Mouse (Mus musculus): Measurements from ENCODE around the gene Prss46. TPM values are rescaled to one million over a fixed set of nuclear protein-coding genes. Genes with fewer than 3 reads are reported as not detected.

Gene Prss46
- polyA plus RNA-seq, 1 experiment from 2014 or later: not detected

DNA sequence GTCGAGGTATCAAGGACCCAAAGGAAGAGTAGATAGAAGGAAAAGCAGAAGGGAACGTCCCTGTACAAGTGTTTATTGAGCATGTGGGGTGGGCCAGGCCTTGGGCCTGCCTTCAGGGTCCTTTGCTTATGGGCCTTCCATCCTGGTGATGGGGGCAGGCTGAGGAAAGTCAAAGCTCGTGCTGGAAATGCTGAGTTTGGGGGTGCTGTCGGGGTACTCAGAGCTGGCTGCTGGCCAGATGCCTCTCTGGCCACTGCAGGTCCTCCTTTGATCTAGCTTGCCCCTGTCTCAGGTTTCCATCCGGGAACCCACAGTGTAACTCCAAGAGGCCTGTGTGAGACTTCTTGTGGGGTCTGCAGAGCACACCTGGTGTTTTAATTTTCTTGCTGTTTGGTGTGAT lies 14.2 kb downstream of the Prss46 start:
- H3K4me2 ChIP-seq (replicated peaks): no peak overlapping the region
- H3K4me1 ChIP-seq: peaks cover 9% of the 10 kb centered on the region
- no peaks in the 10 kb centered on the region for H3K9me3 ChIP-seq (replicated peaks)
- H3K4me3 ChIP-seq (replicated peaks): no peak overlapping the region
- H3K27me3 ChIP-seq: peaks cover 29% of the 10 kb centered on the region
- H3K36me3 ChIP-seq: no peaks in the 10 kb centered on the region
- no peak overlapping the region for H3K9ac ChIP-seq
- no peak for ATAC-seq (ENCODE audit: insufficient number of reproducible peaks, low FRiP score, low TSS enrichment, low read depth)
- WGBS: 39% methylated on average over 5 of the region's 5 CpGs
- no peak overlapping the region for H3K27ac ChIP-seq (replicated peaks)

- Histone ChIP-seq H3K4me1 (peaks cover 9% of the 10 kb centered on the region), H3K27ac (replicated peaks) (no peak overlapping the region), H3K9ac (no peak overlapping the region), H3K4me3 (replicated peaks) (no peak overlapping the region), H3K4me2 (replicated peaks) (no peak overlapping the region), H3K36me3 (no peaks in the 10 kb centered on the region), H3K27me3 (peaks cover 29% of the 10 kb centered on the region), H3K9me3 (replicated peaks) (no peaks in the 10 kb centered on the region)
- WGBS: 81% methylated on average over 5 of the region's 5 CpGs
- no peak for ATAC-seq (ENCODE audit: insufficient number of reproducible peaks, low FRiP score, low TSS enrichment, low read depth)
Measured at GRCm38 (mm10) chr9:110858967-110859596, 14.8 kb downstream of the Prss46 start.

- Histone ChIP-seq H3K9me3 (replicated peaks) (no peaks in the 10 kb centered on the region), H3K27me3 (peaks cover 16% of the 10 kb centered on the region), H3K36me3 (no peaks in the 10 kb centered on the region), H3K4me1 (peaks cover 24% of the 10 kb centered on the region), H3K4me3 (replicated peaks) (no peak overlapping the region), H3K9ac (no peak overlapping the region), H3K4me2 (replicated peaks) (no peak overlapping the region), H3K27ac (replicated peaks) (no peak overlapping the region)
- 21% methylated on average over 7 of the region's 7 CpGs for WGBS
- no peak for ATAC-seq (ENCODE audit: insufficient number of reproducible peaks, low FRiP score, low TSS enrichment, low read depth)
Measured at GRCm38 (mm10) chr9:110871030-110871429, 26.7 kb downstream of the Prss46 start.

- no peak for ATAC-seq (ENCODE audit: insufficient number of reproducible peaks, low FRiP score, low TSS enrichment, low read depth)
- peaks cover 35% of the 10 kb centered on the region for H3K4me1 ChIP-seq
- WGBS: 9% methylated on average over 40 of the region's 40 CpGs
- H3K9ac ChIP-seq: no peak overlapping the region
- no peaks in the 10 kb centered on the region for H3K9me3 ChIP-seq (replicated peaks)
- peak overlapping the region; percentile 50 for H3K4me2 ChIP-seq (replicated peaks)
- peaks cover 21% of the 10 kb centered on the region for H3K27me3 ChIP-seq
- no peaks in the 10 kb centered on the region for H3K36me3 ChIP-seq
- peak overlapping the region; percentile 24 for H3K4me3 ChIP-seq (replicated peaks)
- H3K27ac ChIP-seq (replicated peaks): no peak overlapping the region
Measured at GRCm38 (mm10) chr9:110873681-110874659, 29.7 kb downstream of the Prss46 start.

DNA sequence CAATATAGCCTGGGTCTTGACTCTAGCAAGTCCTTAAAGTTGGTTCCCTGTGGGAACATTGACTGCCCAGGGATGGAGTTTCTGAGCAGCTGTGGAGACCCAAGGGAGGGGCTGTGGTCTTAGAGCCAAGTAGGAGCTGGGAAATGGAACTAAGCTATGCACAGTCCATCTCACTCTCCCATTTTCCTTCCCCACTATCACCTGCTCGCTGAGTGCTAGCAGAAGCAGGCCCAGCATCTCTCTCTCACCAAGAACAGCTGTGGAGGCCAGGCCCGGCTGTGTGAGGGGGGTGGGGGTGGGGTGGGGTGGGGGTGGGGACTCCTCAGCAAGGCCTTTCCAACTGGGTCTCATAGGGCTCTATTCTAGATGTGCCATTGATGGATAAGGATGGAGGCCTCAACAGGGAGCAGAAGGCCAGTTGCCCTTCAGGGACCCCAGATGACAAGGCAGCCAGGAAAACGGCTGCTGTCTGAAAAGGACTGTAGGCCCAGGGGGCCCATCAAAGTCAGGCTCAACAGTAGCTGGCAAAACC lies 30.4 kb downstream of the Prss46 start:
- no peak overlapping the region for H3K9ac ChIP-seq
- H3K36me3 ChIP-seq: no peaks in the 10 kb centered on the region
- ATAC-seq (ENCODE audit: insufficient number of reproducible peaks, low FRiP score, low TSS enrichment, low read depth): peak; percentile 7; the same call in 1 of the 2 replicates
- peaks cover 41% of the 10 kb centered on the region for H3K4me1 ChIP-seq
- no peak overlapping the region for H3K4me3 ChIP-seq (replicated peaks)
- no peak overlapping the region for H3K4me2 ChIP-seq (replicated peaks)
- no peaks in the 10 kb centered on the region for H3K9me3 ChIP-seq (replicated peaks)
- H3K27ac ChIP-seq (replicated peaks): no peak overlapping the region
- WGBS: 14% methylated on average over 3 of the region's 3 CpGs
- H3K27me3 ChIP-seq: peaks cover 21% of the 10 kb centered on the region

DNA sequence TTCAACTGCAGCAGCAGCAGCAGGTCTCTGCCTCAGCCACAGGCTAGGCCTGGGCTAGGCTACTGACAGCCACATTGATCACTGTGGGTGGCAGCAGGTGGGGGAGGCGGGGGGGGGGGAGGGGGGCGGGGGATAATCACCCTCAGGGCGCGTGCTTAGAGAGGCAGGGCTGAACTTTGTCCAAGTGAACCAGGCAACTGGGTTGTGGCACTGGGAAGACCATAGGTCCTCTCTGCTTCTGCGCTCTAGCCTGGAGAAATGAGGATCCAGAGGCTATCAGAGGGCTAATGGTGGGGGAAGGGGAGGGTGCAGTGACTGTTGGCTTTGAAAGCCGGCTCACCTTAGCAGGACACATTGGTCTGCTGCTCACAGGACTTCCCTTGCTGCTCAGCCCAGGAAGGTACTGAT lies 31.0 kb downstream of the Prss46 start:
- H3K27me3 ChIP-seq: peaks cover 21% of the 10 kb centered on the region
- ATAC-seq (ENCODE audit: insufficient number of reproducible peaks, low FRiP score, low TSS enrichment, low read depth): no peak

DNA sequence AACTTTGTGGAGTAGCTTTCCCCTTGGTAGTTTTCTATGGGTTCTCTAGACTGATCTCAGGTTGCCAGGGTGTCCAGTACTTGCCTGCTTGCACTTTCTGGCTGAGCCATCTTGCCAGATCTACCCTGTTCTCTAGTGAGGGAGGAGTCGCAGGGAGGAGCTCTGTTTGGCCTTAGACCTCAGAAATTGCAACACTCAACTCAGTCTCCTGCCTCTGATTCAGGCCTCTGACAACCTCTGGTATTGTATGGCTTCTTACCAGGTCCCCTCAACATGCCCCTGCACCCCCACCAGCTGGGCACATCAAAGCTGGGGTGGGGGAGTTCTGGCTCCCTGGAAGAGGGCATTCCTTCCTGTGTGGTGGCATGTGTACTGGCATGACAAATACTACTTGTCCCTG lies 33.0 kb downstream of the Prss46 start:
- 91% methylated on average over 1 of the region's 1 CpGs for WGBS

More for the DNA sequence above, 31.0 kb downstream of the Prss46 start:
- Histone ChIP-seq H3K9ac (no peak overlapping the region), H3K36me3 (no peaks in the 10 kb centered on the region), H3K4me1 (peaks cover 44% of the 10 kb centered on the region), H3K4me2 (replicated peaks) (no peak overlapping the region), H3K27ac (replicated peaks) (0 out of 2 replicates have a peak overlapping the region, but pooled peaks have one; percentile 17), H3K9me3 (replicated peaks) (no peaks in the 10 kb centered on the region), H3K4me3 (replicated peaks) (no peak overlapping the region)
- WGBS: 29% methylated on average over 4 of the region's 6 CpGs

DNA sequence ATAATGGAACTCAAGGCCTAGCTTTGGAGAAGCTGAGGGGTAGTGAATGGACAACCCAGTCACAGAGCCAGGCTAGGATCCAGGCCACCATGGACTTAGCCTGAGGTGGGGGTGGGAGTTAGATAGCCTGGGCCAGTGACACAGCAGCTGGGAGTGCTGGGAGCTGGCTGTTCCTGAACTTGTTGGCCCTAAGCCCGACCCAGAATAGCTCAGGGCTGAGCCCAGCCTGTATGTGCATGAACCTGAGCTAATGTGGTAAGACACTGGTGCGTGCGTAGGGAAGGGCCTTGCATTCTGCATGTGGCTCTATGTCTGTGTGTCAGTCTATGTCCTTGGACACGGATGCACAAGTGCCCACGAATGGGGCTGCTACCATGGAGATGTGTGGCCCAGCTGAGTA lies 33.6 kb downstream of the Prss46 start:
- Histone ChIP-seq H3K4me1 (peaks cover 57% of the 10 kb centered on the region), H3K4me2 (replicated peaks) (0 out of 2 replicates have a peak overlapping the region, but pooled peaks have one; percentile 0), H3K27me3 (peaks cover 19% of the 10 kb centered on the region), H3K9me3 (replicated peaks) (no peaks in the 10 kb centered on the region), H3K9ac (no peak overlapping the region), H3K36me3 (no peaks in the 10 kb centered on the region), H3K4me3 (replicated peaks) (no peak overlapping the region), H3K27ac (replicated peaks) (no peak overlapping the region)
- WGBS: 79% methylated on average over 5 of the region's 5 CpGs
- ATAC-seq (ENCODE audit: insufficient number of reproducible peaks, low FRiP score, low TSS enrichment, low read depth): no peak

More for the DNA sequence above, 33.0 kb downstream of the Prss46 start:
- peaks cover 57% of the 10 kb centered on the region for H3K4me1 ChIP-seq
- no peak overlapping the region for H3K4me3 ChIP-seq (replicated peaks)
- H3K36me3 ChIP-seq: no peaks in the 10 kb centered on the region
- no peak overlapping the region for H3K27ac ChIP-seq (replicated peaks)
- no peak for ATAC-seq (ENCODE audit: insufficient number of reproducible peaks, low FRiP score, low TSS enrichment, low read depth)
- no peak overlapping the region for H3K4me2 ChIP-seq (replicated peaks)
- no peaks in the 10 kb centered on the region for H3K9me3 ChIP-seq (replicated peaks)
- H3K27me3 ChIP-seq: peaks cover 21% of the 10 kb centered on the region
- H3K9ac ChIP-seq: no peak overlapping the region

DNA sequence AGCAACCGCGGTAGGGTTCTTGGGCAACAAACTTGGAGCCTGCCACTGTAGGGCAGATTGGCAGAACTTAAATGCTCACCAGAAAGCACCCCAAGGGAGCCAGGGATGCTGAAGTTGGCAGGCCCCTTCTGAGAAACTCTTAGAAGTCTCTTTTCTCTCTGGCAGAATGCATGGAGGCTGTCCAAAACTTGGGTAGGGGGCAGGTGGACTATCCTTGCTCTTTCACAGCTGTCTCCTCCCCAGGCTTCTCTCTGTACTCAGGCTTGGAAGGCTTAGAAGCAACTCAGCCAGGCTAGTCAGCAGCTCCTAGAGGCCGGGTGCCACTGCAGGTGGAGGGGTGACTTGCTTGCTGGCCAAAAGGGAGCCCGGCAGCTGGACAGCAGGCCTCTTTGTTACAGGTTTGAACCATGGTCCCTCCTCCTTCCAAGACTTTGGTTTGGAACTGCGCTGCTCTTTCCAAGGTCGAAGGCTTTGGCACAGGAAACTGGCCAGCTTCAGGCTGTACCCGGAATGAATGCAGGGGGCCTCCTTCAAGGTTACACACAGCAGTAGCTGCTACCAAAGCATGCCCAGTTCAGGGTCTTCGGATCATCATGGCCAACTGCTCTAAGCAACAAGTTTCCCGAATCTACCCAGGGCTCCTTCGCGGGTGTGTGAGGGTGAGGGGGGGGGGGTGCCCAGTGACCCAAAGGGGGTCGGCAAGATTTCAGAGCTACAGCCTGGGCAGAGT lies 35.0 kb downstream of the Prss46 start, which contains the start of gene Als2cl:
Als2cl (plus strand) TSS at position 680 of the 730 bp plus-strand sequence.
- peak within 1 kb of the TSS; percentile 73; the same call in 1 of the 2 replicates for H3K27ac ChIP-seq (replicated peaks)
- WGBS: 12% methylated on average over 12 of the region's 12 CpGs
- no peaks in the 10 kb centered on the region for H3K36me3 ChIP-seq
- peak within 1 kb of the TSS; percentile 35 for H3K9ac ChIP-seq
- H3K9me3 ChIP-seq (replicated peaks): no peaks in the 10 kb centered on the region
- peak within 1 kb of the TSS; percentile 61 for H3K4me3 ChIP-seq (replicated peaks)
- H3K27me3 ChIP-seq: peaks cover 5% of the 10 kb centered on the region; the same call in 1 of the 2 replicates
- ATAC-seq (ENCODE audit: insufficient number of reproducible peaks, low FRiP score, low TSS enrichment, low read depth): no peak
- peaks cover 47% of the 10 kb centered on the region for H3K4me1 ChIP-seq
- peak within 1 kb of the TSS; percentile 88 for H3K4me2 ChIP-seq (replicated peaks)

- peak; percentile 73 for ATAC-seq (ENCODE audit: insufficient number of reproducible peaks, low FRiP score, low TSS enrichment, low read depth)
- H3K4me2 ChIP-seq (replicated peaks): peak within 1 kb of the TSS; percentile 88
- peak within 1 kb of the TSS; percentile 61 for H3K4me3 ChIP-seq (replicated peaks)
- 0 out of 2 replicates have a peak, but pooled peaks cover 5% of the 10 kb centered on the region for H3K27me3 ChIP-seq
- peak within 1 kb of the TSS; percentile 35 for H3K9ac ChIP-seq
- H3K4me1 ChIP-seq: peaks cover 39% of the 10 kb centered on the region
- H3K27ac ChIP-seq (replicated peaks): peak within 1 kb of the TSS; percentile 73; the same call in 1 of the 2 replicates
- no peaks in the 10 kb centered on the region for H3K36me3 ChIP-seq
- under 1% methylated on average over 48 of the region's 57 CpGs for WGBS
- H3K9me3 ChIP-seq (replicated peaks): no peaks in the 10 kb centered on the region
Measured at GRCm38 (mm10) chr9:110879998-110880561, 35.8 kb downstream of the Prss46 start, which contains the start of gene Tmie. Gene Tmie, minus strand, starts transcription at chr9:110880113.

Measured in embryonic facial prominence, embryonic 15.5 days (tissue).